Mouse (Mus musculus) MEL (cell line): Measurements from ENCODE around the gene N4bp1.

Experiments used
- CHD1 ChIP-seq: IDR thresholded peaks from 2 replicates; pipeline ENCODE4 v1.6.1; 2012; ENCODE audit warnings: low read depth, mild to moderate bottlenecking, inconsistent platforms, low read length, improper control_type of control experiment
- CTCF ChIP-seq, 3 experiments: IDR thresholded peaks in 2 of 3; conservative IDR thresholded peaks in 1 of 3; 2 replicates each; pipeline ENCODE4 v1.5.1; 2011 to 2012; ENCODE audit warnings: low read length in 3 of 3, low read depth in 2 of 3, mild to moderate bottlenecking in 2 of 3, improper control_type of control experiment in 1 of 3, inconsistent platforms in 1 of 3, mixed read lengths in 1 of 3, moderate library complexity in 1 of 3; ENCODE audit not compliant: control insufficient read depth in 1 of 3, insufficient read depth in 1 of 3, poor library complexity in 1 of 3, severe bottlenecking in 1 of 3
- EP300 ChIP-seq, 2 experiments: IDR thresholded peaks; 2 replicates each; pipeline ENCODE4 v1.6.1; 2011; ENCODE audit warnings: improper control_type of control experiment in 2 of 2, low read length in 2 of 2, low read depth in 1 of 2, mild to moderate bottlenecking in 1 of 2
- ETS1 ChIP-seq: IDR thresholded peaks from 2 replicates; pipeline ENCODE4 v1.6.1; 2012; ENCODE audit warnings: low read depth, mild to moderate bottlenecking, inconsistent platforms, low read length, improper control_type of control experiment, moderate library complexity
- GABPA ChIP-seq: IDR thresholded peaks from 2 replicates; pipeline ENCODE4 v1.6.1; 2012; ENCODE audit warnings: low read depth, mild to moderate bottlenecking, inconsistent platforms, low read length, improper control_type of control experiment, moderate library complexity
- MAFK ChIP-seq: IDR thresholded peaks from 2 replicates; pipeline ENCODE4 v1.6.1; 2011; ENCODE audit warnings: low read depth, mild to moderate bottlenecking, low read length, improper control_type of control experiment, borderline replicate concordance
- POLR2A ChIP-seq, 2 experiments: IDR thresholded peaks; 2 replicates each; pipeline ENCODE4 v1.6.1; 2011 to 2012; ENCODE audit warnings: low read length in 2 of 2, mild to moderate bottlenecking in 2 of 2, control low read depth in 1 of 2, improper control_type of control experiment in 1 of 2, low read depth in 1 of 2, moderate library complexity in 1 of 2; ENCODE audit not compliant: control insufficient read depth in 1 of 2, insufficient read depth in 1 of 2, poor library complexity in 1 of 2
- POLR2AphosphoS5 ChIP-seq: IDR thresholded peaks from 2 replicates; pipeline ENCODE4 v1.6.1; 2012; ENCODE audit warnings: low read depth, borderline replicate concordance, mild to moderate bottlenecking, inconsistent platforms, low read length, moderate library complexity, mixed read lengths
- SMC3 ChIP-seq: IDR thresholded peaks from 2 replicates; pipeline ENCODE4 v1.6.1; 2011; ENCODE audit warnings: low read depth, low read length, improper control_type of control experiment
- USF1 ChIP-seq: IDR thresholded peaks from 2 replicates; pipeline ENCODE4 v1.6.1; 2014; ENCODE audit warnings: low read depth, mild to moderate bottlenecking, inconsistent platforms, low read length, improper control_type of control experiment, moderate library complexity
- USF2 ChIP-seq, 2 experiments: IDR thresholded peaks; 2 replicates each; pipeline ENCODE4 v1.6.1; 2011 to 2012; ENCODE audit warnings: improper control_type of control experiment in 2 of 2, low read length in 2 of 2, borderline replicate concordance in 1 of 2, inconsistent platforms in 1 of 2, low read depth in 1 of 2, mild to moderate bottlenecking in 1 of 2; ENCODE audit not compliant: insufficient read depth in 1 of 2
- ZMIZ1 ChIP-seq: IDR thresholded peaks from 2 replicates; pipeline ENCODE4 v1.6.1; 2012; ENCODE audit warnings: low read depth, mild to moderate bottlenecking, inconsistent platforms, low read length, improper control_type of control experiment, moderate library complexity
- ZNF384 ChIP-seq: IDR thresholded peaks from 2 replicates; pipeline ENCODE4 v1.6.1; 2012; ENCODE audit warnings: low read depth, mild to moderate bottlenecking, inconsistent platforms, low read length, improper control_type of control experiment

- TF ChIP-seq CHD1 (no peak), USF1 (no peak), EP300 (IDR thresholded peaks at IDR 0.05; ENCODE audit: low read depth in 1 of 2, low read length in 2 of 2) (no peak), SMC3 (no peak), CTCF (IDR thresholded peaks at IDR 0.05 in 2 of 3, conservative IDR thresholded peaks at IDR 0.05 in 1 of 3; ENCODE audit: control insufficient read depth in 1 of 3, insufficient read depth in 1 of 3, low read depth in 2 of 3, low read length in 3 of 3, poor library complexity in 1 of 3, severe bottlenecking in 1 of 3) (no peak), POLR2AphosphoS5 (no peak), ETS1 (no peak), POLR2A (IDR thresholded peaks at IDR 0.05; ENCODE audit: control insufficient read depth in 1 of 2, insufficient read depth in 1 of 2, low read depth in 1 of 2, low read length in 2 of 2, poor library complexity in 1 of 2) (no peak), GABPA (no peak), MAFK (no peak), ZNF384 (no peak), USF2 (IDR thresholded peaks at IDR 0.05; ENCODE audit: borderline replicate concordance in 1 of 2, insufficient read depth in 1 of 2, low read depth in 1 of 2, low read length in 2 of 2) (no peak), ZMIZ1 (no peak)
Observed at GRCm38 (mm10) chr8:86894194-86894761, 9.2 kb upstream of the N4bp1 start.
